Mouse (Mus musculus) ZHBTc4 (cell line): Measurements from ENCODE around the gene Traf3.

Experiments used
- DNase-seq: peaks from one replicate; pipeline ENCODE4 v3.0.0-alpha.2; 2011; ENCODE audit warnings: low read depth, low spot score

Gene Traf3

DNA sequence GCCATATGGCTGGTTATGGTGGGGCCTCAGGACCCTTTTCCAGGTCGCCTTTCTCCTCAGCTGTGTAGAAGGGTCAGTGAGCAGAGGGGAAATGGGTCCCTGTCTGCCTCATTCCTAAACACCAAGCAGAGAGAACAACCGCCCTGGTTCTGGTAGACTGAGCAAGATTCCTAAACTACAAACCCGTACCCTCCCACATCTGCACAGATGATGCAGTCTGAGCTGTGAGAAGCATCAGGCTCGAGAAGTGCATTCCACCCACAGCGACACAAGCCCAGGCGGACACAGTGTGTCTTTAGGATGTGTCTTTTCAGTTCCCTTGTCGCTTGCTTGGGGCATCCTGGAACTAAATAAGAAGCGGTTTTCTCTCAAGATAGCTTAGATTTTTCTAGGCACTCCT, 83.9 kb downstream of the Traf3 start:
- DNase-seq, result no peak

DNA sequence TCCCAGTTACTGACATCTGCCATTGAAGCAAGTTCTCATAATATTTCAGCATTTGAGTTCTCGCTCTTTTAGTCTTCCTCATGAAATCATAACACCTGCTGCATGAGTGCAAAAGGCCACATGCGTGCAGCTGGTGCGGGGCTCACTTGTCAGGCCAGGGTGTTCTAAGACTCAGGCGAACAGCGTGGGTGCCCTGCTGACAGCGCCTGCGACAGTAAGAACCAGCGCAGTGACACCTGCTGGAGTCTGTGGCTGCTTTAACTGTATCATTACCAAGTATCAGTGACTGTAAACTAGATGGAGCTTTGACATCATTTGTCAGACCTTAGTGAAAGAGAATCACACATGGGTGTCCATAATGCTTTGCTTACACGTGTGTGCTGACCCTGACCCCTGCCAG, 85.1 kb downstream of the Traf3 start:
- no peak for DNase-seq

DNA sequence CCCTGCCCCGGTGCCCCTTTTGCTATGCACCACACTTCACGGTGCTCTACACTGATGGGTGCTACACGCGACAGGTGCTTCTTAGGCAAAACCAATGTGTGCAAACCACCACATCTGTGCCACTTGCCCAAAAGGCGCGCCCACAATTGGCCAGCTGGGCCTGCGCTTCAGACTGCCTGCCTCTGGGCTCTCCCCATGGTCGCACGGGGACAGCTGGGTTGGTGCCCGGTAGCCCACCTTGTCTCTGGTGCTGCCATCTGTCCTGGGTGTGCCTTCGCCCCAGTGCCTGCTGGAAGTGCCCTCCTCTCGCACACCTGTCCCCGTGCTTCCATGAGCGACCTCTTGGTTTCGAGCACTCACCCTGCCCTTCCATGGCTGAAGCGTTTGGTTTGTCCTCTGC, 97.5 kb downstream of the Traf3 start:
- no peak for DNase-seq

DNA sequence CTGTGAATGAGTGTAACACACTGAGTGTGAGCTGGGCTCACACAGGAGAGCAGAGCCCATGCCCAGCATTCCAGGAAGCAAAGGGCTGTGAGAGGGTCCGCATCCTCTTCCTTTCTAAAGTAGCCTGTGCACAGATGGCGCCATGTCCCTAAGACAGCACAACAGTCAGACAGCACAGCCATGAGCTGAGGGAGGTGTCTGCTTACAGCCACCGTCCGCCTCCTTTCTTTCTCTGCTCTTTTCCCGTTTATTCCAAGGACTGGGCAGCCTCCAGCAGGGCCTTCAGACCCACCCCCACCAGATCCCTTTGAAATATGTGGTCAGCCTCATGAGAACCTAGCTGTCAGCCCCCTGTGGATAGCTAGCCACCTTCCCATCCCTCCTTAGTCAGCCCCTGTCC, 99.0 kb downstream of the Traf3 start:
- DNase-seq, result no peak

DNA sequence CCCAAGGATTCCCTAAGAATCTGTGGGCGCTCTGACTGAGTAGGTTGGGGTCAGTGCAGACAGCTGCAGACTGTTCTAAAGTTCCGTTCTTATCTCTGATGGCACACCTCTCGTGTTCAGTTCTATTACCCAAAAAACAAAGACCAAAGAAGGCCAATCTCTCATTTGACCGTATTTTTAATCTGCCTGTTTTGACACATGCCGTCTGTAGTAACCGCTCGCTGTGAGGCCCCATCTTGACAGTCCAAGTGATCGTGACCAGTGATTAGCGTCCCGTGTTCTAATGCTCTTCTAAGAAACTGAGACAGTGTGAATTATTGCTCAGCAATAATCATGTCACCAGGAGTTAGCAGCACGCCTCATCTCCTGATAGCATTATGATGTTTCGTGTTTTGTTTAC, 100.4 kb downstream of the Traf3 start:
- DNase-seq, result no peak

DNA sequence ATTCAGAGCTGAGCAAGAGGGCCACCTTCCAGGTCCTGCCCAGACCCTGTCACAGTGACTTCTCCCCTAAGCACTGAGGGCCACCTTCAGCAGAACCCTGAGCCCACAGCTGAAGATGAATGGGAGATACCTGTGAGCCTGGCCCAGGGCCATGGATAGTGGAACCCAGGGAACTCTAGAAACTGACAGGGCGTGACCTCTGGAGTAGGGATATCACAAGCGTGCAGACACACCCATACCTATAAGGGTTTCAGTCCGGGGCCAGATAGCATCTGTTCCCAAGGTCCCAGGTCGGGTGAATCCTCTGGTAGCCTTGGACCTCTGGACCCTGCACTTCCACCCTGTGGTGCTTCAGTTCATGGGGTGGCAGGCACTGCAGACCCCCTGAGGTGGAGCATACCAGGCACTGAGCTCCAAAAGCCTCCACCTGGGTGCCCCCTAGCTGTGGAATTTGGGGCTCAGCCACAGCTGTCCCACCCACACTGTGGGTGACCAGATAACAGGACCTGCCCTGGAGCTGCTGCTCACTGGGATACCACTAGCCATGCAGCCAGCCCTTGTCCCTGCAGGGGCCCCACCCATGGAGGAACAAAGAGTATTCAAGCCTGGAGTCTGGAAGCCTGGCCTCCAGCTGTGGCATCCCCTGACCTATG, 101.6 kb downstream of the Traf3 start:
- DNase-seq, result no peak

DNA sequence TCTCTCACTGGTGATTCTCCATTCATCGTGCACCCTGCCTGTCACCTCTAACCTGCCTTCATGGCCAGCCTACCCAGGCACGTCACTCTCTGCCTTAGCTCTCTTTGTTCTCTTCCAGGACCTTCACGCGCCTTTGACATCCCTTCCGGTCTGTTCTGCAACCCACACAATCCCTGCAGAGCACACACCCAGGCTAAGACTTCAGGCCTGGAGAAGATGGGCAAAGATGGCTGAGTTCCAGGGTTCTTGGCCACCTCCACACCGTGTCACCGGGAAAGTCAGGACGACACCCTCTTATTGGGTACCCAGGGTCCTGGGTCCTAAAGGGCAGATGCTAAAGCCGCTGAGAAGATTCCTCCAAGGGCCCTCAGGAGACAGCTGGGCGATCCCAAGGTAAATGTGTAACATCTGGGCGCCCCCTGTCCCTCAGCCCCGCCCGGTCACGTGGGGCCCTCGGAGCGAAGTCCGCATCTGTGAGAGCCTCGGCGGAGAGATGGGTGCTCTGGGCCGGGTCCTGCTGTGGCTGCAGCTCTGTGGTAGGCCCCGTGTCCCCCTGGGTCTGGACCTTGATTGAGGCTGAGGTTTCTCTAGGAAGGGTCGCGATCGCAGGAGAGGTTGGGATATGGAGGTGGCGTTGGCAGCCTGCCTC, 104.6 kb downstream of the Traf3 start, which contains the start of gene Amn:
Gene Amn, plus strand, starts transcription at position 467 of the 649 bp plus-strand sequence.
- DNase-seq, result peak; percentile 37

DNA sequence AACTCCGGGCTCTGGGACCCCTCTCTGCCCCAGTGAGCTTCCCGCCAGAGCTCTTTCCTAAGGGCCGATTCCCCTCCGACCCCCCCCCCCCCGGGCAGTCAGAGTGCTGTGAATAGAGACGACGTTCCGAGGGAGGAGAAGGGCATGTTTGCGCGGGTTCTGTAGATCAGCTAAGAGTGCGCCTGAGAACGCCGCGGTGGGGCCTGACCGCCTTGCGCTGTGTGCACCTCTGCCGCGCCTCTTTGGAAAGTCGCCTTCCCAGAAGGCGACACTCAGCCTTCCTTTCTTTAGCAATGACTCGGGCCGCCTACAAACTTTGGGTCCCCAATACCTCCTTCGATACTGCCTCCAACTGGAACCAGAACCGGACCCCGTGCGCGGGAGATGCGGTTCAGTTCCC, 105.2 kb downstream of the Traf3 start:
- DNase-seq, result peak; percentile 52

DNA sequence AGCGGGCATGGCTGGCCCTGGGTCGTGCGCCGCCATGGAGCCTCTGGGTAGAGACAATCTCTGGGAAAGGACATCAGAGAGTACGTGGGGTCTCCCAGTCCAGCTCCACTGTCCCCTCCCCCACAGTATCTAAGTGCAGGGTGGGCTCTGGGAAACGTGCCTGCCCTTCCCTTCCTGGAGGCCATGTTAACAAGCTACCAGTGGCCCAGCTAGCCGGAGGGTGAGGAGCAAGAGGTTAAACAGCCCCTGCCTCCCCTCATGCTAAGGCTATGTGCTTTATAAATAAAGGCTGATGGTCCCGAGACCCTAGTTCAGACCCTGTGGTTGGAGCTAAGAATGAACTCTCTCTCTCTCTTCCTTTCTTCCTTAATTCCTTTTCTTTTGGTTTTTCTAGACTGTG, 105.8 kb downstream of the Traf3 start:
- peak; percentile 27 for DNase-seq

DNA sequence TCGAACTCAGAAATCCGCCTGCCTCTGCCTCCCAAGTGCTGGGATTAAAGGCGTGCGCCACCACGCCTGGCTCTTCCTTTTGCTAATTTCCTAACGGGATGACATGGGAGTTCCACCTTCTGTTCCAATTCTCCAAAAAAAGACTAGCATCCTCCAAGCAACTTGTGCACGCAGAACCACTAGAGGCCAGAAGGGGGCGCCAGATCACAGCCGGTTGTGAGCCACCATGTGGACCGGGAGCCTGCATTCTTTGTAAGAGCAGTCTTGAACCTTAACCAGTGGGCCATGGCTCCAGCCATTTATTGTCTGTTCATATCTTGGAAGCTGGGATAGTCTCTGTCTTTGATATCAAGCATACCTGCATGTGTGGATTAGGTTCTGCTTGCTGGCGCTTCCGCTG, 106.2 kb downstream of the Traf3 start:
- peak; percentile 95 for DNase-seq

DNA sequence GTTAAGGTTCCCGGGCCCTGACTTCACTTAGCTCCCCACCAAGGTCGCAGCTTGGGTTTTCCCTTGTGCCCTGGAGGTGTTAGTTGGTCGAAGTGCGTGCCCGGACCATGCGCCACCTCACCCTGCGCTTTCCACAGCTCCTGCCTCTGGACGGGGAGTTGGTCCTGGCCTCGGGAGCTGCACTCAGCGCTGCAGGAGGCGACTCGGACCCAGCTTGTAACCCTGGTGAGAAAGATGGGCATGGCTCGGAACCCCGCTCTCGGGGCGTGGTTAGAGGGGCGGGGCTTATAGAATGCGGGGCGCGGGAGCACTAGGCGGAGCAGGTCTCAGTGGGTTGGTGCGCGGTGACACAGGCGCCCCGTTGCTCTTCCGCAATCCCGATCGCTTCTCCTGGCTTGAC, 107.8 kb downstream of the Traf3 start:
- DNase-seq, result peak; percentile 39

DNA sequence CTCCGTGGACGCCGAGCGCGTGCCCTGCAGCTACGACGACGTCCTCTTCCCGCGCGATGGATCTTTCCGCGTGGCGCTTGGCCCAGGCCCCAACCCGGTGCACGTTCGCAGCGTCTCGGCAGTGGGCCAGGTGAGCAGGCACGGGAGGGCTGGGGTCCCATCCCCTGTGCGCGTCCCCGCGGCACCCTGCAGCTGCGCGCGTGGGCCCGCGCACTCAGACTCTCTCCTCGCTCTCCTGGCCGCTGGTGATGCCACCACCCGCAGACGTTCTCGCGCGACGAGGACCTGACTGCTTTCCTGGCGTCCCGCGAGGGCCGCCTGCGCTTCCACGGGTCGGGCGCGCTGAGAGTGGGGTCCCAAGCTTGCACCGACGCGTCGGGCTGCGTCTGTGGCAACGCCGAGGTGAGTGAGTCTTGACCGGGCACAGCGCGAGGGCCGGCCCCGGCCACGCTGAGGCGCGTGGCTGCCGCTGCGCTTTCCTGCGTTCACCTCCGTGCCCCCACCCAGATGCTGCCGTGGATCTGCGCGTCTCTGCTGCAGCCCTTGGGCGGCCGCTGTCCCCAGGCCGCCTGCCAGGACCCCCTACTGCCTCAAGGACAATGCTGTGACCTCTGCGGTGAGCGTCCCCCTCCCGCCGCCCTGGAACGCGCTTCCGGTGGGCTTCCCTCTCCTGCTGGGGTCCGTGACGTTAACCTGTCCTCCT, 108.4 kb downstream of the Traf3 start:
- peak; percentile 40 for DNase-seq

DNA sequence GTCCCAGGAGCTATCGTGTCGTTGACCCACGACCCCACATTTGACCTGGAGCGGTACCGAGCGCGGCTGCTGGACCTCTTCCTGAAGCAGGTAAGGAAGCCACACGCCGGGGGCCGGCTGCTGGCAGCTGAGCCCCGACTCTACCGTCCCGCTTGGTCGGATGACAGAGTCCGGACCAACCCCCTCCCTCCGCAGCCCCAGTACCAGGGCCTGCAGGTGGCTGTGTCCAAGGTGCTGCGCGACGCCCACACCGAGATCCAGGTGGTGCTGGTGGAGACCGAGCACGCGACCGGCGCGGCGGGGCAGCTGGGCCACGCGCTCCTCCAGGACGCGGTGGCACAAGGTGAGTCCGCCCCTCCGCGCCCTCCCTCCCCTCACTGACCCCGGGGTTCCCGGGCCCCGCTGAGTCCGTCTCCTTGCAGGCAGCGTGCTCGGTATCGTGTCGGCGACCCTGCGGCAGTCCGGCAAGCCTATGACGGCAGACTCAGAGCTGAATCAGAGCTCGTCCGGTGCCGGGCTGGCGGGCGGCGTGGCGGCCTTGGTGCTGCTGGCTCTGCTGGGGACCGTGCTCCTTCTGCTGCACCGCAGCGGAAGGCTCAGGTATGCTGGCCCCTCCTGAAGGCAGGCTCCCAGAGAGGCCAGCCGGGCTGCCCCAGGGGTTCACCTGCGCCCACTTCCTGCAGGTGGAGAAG, 109.1 kb downstream of the Traf3 start:
- DNase-seq, result peak; percentile 61

DNA sequence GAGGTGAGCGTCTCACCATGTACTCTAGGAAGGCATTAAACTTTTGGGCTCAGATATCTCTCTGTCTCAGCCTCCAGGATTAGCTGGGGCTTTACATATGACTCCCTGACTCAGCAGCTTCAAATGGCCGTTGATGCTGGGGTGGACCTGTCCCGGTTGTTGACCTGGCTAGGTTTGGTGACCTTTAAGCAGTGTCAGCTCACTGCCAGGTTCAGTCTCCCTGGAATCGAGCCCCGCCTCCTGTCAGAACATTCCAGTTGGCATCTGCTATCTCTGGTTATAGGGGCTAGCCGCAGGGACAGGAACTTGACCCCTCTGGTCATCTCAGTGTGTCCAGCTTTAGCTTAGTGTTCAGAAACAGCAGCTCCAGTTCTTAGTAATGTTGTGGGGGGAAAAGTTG, 110.2 kb downstream of the Traf3 start:
- no peak for DNase-seq

DNA sequence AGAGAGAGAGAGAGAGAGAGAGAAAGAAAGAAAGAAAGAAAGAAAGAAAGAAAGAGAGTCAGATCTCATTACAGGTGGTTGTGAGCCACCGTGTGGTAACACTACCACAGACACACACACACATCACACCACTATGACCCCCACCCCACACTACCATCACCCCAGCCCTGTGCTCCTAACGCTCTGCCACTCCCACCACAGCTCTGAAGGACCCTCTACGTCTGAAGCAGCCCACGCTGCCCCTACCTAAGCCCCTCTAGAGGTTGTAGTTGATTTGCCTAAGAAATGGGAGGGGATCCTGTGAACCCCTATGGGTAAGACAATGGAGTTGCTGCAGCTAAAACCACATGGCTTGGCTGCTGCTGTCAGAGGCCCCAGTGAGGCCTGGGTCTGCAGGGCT, 117.4 kb downstream of the Traf3 start:
- DNase-seq, result no peak

DNA sequence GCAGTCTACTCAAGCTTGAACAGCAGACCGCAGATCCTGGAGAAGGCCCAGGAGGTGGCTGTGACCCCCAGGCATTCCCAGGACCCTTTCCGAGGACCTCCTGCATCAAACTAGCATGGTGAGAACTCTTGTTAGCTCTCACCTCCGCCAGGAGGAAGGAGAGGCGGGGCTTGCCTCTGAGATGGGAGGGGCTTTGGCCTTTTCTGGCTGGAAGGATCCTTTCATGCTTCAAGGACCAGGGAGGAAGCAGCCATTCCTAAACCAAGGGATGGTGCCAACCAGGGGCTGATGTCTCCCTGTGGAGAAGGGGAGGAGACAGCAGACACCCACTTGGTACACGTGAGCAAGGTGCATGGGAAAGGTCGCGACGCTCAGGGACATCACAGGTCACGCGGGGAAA, 118.4 kb downstream of the Traf3 start:
- DNase-seq, result peak; percentile 76

DNA sequence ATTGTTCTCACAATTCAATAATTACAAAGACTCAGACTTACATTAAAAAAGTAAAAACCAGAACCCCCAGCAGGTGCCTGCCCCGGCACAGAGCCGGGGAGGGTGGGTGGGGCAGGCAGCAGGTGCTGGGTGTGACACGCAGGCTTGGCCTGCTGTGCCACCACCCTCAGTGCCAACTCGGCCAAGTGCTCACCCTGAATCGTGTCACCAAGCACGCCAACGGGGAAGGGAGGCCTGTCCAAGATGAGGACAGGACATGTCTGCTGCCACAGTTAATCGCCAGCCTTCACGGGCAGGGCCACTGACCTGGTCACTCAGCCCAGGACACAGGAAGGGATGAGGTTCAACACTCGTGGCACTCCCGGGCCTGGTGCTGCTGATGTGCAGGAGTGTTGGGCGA, 126.9 kb downstream of the Traf3 start:
- DNase-seq, result no peak

DNA sequence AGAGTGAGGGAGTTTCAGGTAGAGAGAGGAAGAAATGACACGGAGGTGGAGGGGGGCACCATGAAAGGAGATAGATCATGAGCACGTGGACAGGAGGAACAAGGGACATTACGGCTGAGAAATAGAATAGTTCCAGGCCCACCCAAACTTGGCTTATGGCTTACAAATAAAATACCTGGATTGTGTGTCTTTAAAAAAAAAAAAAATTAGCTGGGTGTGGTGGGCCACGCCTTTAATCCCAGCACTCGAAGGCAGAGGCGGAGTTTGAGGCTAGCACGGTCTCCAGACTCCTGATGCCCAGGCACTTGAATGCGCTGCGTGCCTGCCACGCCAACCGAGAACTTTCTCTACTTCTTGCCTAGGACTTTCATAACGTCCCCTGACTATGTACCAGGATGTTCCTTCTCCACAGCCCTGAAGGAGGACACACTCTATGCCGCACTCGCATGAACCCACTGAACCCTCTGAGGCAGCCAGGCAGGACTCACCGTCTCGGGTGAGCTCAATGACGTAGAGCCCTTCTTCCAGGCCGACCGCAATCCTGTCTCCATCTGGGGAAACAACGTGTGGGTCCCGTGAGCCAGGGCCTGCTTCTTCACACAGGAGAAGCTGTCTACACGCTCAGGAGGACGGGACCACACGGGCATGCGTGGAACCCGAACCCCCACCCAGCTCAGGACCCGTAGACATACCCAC, 135.3 kb downstream of the Traf3 start:
- no peak for DNase-seq

DNA sequence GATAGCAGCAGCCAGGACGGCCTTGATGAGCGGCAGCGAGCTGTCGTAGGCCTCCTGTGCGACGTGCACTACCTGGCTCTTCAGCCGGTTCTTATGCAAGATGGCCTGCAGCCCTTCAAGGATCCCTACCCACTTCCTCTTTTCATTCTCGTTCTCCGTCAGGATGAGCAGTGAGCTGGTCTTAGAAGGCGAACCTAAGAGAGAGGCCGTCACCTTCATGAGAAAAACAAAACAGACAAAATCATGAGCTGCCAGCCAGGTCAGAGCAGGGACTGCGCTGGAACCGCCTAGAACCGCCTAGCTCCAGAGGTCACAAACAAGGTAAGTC, 135.8 kb downstream of the Traf3 start:
- peak; percentile 35 for DNase-seq

DNA sequence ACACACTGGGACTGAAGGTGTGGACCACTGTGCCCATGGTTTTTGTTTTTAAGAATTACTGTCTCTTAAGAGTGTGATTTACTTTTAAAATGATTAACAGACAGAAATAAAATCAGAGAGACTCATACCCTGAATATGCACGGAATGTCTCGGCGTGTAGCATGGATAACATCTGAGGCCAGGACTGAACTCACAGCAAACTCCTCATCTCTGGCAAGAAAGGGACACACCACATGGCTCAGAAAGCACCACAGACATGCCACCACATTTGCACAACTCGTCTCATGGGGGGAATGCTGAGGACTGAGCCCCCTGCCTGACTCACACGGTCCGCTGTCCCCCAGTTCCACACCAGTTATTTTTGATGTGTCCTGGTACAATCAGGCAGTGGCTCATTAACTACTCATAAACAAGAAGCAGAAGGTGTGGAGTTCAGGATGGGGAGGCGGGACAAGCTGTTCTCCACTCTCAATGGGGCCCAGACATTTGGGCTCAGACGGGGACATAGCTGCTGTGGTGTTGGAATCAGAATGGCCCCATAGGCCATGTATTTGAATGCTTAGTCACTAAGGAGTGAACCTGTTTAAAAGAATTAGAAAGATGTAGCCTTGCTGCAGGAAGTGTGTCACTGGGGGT, 137.7 kb downstream of the Traf3 start:
- DNase-seq, result no peak

DNA sequence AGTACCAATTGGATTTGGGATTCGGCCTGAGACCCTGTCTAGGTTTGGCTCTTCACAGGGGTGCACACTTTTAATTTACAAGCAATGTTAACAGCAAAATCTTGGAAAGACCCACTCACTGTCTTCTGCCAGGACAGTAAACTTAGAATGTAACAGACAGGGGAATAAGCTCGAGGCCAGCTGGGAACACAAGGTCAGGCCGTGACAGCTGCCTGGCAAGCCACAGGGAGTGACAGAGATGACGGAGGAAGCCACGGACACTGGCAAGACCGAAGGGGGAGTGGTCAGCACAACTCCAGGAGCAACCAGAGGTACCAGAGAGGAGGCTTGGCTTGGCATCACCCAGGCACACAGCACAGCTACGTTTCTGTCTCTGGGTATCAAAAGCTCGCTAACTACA, 140.7 kb downstream of the Traf3 start:
- no peak for DNase-seq
